Mouse (Mus musculus) spleen, embryonic (tissue): ENCODE data around the gene Hacd3.
"Not testable (repeated sequence)": the region's sequence is repeated elsewhere in the genome, so short reads cannot be mapped to it uniquely, and the experiment has no call there.

Experiments used
- CTCF ChIA-PET: fragments of 350-600 bp; sonication (Branson Sonifier 250); formaldehyde crosslinking; loops from one replicate; lab custom pipeline; 2022; lab: Charles Lee

Gene Hacd3

GRCm38 (mm10) chr9:65016978-65017827, 4.3 kb downstream of the Hacd3 start:
- CTCF ChIA-PET: no interaction called here

- CTCF ChIA-PET: no interaction called here
These were observed 5.1 kb downstream of the Hacd3 start for GRCm38 (mm10) chr9:65016241-65016977.

DNA sequence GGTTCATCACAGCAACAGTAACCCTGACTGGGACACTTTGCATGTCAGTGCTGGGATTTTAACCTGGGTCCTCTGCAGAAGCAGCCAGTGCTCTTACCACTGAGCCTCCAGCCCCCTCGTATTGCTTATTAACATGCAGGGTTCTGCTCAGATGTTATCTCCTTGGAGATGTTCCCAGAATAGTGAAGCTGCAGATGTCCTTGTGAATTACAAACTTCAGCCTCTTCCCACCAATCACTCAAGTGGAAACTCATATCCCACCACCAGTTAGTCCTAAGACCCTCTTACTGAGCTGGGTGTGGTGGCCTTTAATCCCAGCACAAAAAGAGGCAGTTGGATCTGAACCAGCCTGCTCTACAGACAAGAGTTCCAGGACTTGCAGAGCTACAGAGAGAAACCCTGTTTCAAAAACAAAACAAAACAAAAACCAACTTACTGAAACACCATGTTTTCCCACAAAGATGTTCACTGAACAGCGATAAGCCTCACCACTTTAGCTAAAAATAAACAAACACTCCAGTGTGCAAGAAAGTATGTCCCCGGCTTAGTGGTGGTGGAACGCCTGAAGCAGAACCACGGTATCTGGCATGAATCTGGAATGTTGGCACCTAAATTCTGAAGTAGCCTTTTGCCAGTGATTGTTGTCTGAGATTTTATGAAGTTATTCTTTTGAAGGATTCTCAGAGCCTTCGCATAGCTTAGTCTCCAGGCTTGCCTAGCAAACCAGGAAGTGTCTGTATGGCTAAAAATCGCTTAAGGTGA, 5.9 kb downstream of the Hacd3 start:
- CTCF ChIA-PET: no interaction called here

GRCm38 (mm10) chr9:65011304-65011703, 10.2 kb downstream of the Hacd3 start:
- CTCF ChIA-PET: interaction anchor here (0.7 kb wide), 1 partner anchor 71 kb away, joined by 4 read pairs; no protein-coding TSS in a partner anchor

- CTCF ChIA-PET: no interaction called here
These were observed 10.9 kb downstream of the Hacd3 start for GRCm38 (mm10) chr9:65010632-65011031.

GRCm38 (mm10) chr9:65005737-65006136, 15.8 kb downstream of the Hacd3 start:
- CTCF ChIA-PET: no interaction called here

DNA sequence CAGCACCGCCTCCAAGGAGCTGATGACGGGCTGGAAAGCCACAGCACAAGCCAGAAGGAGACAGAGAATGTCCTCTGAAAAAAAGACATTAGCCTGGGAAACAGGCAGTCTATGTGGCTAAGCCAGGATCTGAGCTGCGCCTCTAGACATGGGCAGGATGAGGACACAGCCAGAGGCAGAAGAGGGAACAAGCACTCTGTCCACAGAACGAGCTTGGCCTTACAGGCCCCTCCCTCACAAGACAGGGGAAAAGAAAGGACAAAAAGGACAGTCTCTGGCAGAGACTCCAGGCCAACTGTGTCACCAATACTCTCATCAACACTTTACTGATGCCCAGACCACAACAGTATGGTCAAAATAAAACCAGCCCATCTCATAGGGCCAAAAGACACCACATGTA, 20.0 kb downstream of the Hacd3 start:
- CTCF ChIA-PET: no interaction called here

DNA sequence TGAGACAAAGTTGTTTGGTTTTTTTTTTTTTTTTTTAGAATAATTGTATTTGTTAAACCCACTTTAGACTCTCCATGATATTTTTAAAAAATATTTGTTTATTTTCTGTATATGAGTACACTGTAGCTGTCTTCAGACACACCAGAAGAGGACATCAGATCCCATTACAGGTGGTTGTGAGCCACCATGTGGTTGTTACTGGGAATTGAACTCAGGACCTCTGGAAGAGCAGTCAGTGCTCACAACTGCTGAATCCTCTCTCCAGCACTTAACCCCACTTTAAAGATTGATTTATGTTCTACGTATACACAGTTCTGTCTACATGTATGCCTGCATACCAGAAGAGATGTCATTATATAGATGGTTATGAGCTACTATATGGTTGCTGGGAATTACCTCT, 26.0 kb downstream of the Hacd3 start:
- CTCF ChIA-PET: not testable (repeated sequence)

GRCm38 (mm10) chr9:64990291-64990690, 31.2 kb downstream of the Hacd3 start:
- CTCF ChIA-PET: no interaction called here

DNA sequence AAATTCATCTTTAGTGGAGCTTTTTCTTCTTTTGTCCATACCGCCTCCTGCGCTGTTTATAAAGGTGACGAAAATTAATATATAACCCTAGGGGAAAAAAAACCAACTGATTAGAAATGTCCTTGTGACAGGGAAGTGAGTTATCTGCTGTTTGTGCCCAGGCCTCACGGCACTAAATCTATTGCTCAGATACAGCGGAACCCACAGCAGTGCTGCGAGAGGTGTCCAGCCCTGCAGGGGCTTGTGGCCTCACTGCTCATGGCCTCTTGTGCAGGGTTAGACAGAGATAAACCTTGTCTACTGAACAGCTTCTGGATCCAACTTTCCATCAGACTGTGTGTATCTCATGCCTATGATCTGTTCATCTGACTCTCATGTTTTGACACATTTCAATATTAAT, 33.0 kb downstream of the Hacd3 start:
- CTCF ChIA-PET: no interaction called here

GRCm38 (mm10) chr9:64987651-64988050, 33.8 kb downstream of the Hacd3 start:
- CTCF ChIA-PET: no interaction called here

- CTCF ChIA-PET: no interaction called here
These were observed 35.7 kb downstream of the Hacd3 start for GRCm38 (mm10) chr9:64985807-64986206.

DNA sequence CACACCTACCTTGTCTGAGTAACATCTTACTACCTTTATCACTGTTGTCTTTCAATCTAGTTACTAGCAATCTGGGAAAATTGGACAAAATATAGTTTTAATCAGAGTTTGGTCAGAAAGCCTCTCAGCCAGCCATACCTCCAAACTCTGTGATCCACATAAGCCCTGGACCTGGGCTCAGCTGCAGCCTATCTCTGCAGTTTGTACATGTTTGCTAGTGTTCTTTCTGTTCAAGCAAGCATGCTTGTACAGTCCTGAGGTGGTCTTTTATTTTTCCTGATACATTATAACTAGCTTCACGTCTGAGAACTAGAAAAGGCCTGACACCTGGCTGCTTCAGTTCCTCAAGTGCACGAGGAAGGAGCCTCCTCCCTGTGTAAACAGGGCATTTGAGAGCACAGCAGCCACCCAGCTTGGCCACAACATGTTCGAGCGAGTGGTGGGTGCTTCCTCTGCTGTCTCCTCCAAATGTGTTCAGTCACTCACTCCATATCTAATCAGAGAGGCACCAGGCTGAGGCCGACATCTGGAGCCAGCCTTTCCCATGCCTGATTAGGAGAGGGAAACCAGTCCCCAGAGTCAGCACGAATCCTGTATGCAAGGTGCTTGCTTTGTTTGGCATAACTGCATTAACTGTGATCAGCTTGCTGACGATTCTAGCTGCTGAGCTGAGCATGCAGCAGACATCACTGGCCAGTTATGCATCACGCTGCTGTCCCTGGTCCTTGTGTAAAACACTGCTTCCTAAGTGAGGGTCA, 36.3 kb downstream of the Hacd3 start:
- CTCF ChIA-PET: no interaction called here

- CTCF ChIA-PET: no interaction called here
These were observed 39.6 kb downstream of the Hacd3 start for GRCm38 (mm10) chr9:64981904-64982303.

- CTCF ChIA-PET: no interaction called here
These were observed 40.9 kb downstream of the Hacd3 start for GRCm38 (mm10) chr9:64980548-64980947.

DNA sequence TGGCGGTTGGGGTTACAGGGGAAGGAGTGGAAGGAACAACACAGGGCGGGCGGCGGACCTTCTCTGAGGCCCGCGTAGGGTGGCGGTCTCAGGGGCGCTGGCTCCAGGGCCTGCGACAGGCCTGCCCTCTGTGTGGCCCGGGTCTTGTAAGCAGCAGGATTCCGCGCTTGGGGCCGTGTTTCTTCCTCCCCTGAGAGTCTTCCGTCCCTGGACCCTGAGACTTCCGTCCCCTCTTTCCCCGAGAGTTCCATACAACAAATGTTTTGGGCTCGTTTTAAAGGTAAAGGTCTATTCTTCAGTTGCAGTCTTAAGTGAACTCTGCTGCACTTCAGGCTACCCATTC, 60.5 kb downstream of the Hacd3 start:
- CTCF ChIA-PET: no interaction called here

DNA sequence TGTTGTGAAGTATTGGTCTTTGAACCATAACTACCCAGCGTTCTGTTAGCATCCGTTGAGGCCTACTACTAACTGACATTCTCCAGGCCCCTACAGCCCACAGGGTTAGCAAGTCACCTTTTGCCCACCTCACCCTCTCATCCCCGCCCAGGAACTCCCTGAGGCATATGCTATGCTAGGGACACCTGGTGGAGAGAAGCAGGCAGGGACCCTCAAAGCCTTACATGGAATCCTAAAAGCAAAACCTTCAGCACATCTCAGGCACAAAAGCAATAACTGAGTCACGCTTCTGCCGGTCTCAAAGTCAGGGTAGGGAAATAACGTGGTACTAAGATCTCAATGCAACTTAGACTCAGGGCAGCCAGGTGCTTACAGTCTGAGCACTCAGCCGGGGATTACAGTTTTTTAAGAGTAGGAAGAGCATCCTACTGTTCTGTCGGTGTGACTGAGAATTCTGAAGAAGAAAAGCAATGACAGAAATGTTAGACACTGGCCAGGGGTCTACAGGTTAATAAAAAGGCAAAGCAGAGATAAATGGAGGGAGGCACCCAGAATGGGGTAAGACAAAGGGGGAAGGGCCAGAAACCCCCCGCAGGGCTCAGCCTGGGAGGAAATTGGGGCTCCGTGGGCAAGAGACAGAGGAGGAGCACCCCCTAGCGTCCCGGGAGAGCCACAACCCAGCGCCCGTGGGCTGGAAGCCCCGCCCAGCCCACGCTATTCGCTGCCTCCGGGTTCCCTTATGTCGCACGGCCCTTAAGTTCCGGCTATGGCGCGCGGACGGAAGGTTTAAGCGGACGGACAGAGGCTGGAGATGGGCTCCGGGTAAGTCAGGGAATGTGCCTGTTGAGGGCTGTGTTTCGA, 61.1 kb downstream of the Hacd3 start, which contains the start of gene Ints14:
Gene Ints14 (plus strand): TSS at position 789 of the 861 bp plus-strand sequence.
- CTCF ChIA-PET: no interaction called here

GRCm38 (mm10) chr9:64957276-64957675, 64.2 kb downstream of the Hacd3 start:
- CTCF ChIA-PET: no interaction called here

GRCm38 (mm10) chr9:64956337-64956736, 65.2 kb downstream of the Hacd3 start:
- CTCF ChIA-PET: no interaction called here

DNA sequence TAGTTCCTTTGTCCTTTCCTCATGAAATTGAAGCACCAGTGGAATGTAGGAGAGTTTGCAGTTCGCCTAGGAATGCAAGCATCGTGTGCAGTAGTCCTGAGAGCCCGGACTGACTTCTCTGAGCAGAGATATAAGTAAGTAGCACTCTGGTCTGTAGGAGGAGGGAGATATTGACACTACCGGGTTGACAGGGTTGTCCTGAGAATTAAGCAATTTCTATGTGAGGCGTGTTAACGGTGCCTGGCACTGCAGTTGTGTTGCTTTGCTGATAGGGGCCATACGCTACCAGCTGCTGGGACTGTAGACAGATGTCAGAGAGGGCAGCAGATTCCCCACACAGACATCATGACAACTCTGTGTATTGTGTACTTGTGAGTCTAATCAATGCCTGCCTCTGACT, 68.3 kb downstream of the Hacd3 start:
- CTCF ChIA-PET: no interaction called here

DNA sequence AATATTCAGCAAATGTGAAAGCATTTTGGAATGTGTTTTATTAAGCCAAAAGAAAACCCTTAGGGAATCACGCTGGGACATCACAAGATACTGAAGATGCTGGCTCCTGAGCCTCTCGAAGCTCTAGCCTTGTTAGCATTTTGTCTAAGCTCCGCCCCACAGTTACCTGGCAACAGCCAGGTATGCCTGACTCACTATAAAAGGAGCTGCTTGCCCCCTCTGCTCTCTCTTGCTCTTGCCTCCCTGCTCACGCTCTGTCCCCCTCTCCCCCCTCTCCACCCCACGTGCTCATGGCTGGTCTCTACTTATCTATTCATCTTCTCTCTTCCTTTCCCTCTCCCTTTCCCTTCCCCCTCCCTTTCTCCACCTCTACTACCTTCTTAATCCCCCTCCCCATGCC, 69.4 kb downstream of the Hacd3 start:
- CTCF ChIA-PET: no interaction called here
